Mouse (Mus musculus) intestine, embryonic 16.5 days (tissue): Measurements from ENCODE around the gene Phykpl. TPM values are rescaled to one million over a fixed set of nuclear protein-coding genes. Genes with fewer than 3 reads are reported as not detected.
A peak's percentile ranks its signal among the peaks of the same experiment; 100 is the strongest.

Source experiments
- ATAC-seq: fragments of 200-750 bp; cut with Nextera tagmentation; 2 replicates; pipeline ENCODE4 v1.8.0; 2017; ENCODE audit warnings: moderate TSS enrichment, moderate library complexity
- H3K27ac ChIP-seq: fragments of 300-500 bp; sonication (generic); 2 replicates; pipeline ENCODE4 v1.5.1; 2014; ENCODE audit warnings: mild to moderate bottlenecking, low read length
- H3K27me3 ChIP-seq: fragments of 300-500 bp; sonication (generic); replicated peaks from 2 replicates; pipeline ENCODE4 v1.6.1; 2014; ENCODE audit warnings: low read length, control low read depth, mixed read lengths; ENCODE audit not compliant: control insufficient read depth, insufficient read depth
- H3K36me3 ChIP-seq: fragments of 300-500 bp; sonication (generic); 2 replicates; pipeline ENCODE4 v1.6.1; 2014; ENCODE audit warnings: low read length, control low read depth; ENCODE audit not compliant: control insufficient read depth, insufficient read depth
- H3K4me1 ChIP-seq: fragments of 300-500 bp; sonication (generic); 2 replicates; pipeline ENCODE4 v1.6.1; 2014; ENCODE audit warnings: low read length, control low read depth, mixed read lengths; ENCODE audit not compliant: control insufficient read depth, insufficient read depth
- H3K4me2 ChIP-seq: fragments of 300-500 bp; sonication (generic); 2 replicates; pipeline ENCODE4 v1.6.1; 2014; ENCODE audit warnings: low read depth, low read length, control low read depth
- H3K4me3 ChIP-seq: fragments of 300-500 bp; sonication (generic); 2 replicates; pipeline ENCODE4 v1.5.1; 2014; ENCODE audit warnings: mild to moderate bottlenecking, low read length
- H3K9ac ChIP-seq: fragments of 300-500 bp; sonication (generic); 2 replicates; pipeline ENCODE4 v1.6.1; 2014; ENCODE audit warnings: low read depth, low read length
- H3K9me3 ChIP-seq: fragments of 300-500 bp; sonication (generic); 2 replicates; pipeline ENCODE4 v1.6.1; 2016; ENCODE audit warnings: low read length, control low read depth; ENCODE audit not compliant: control insufficient read depth
- WGBS: fragments of 180-500 bp; shearing (Covaris S2); extraction: QIAGEN DNeasy Blood & Tissue Kit; methylation state at CpG from one replicate; pipeline ENCODE4 v1.1.7; 2014; 5-methylcytosine and 5-hydroxymethylcytosine counted together
- polyA plus RNA-seq: library from polyadenylated mRNA; unstranded; fragments of >200 nt; fragmentation: Nextera tagmentation; extraction: Ambion mirVana; gene quantifications from 2 replicates; pipeline ENCODE4 v1.2.1, GENCODE M21; 2015

Phykpl gene
- polyA plus RNA-seq, 1 experiment from 2014 or later = 20.9 TPM

- Histone ChIP-seq H3K27ac (no peak overlapping the region), H3K9me3 (no peaks in the 10 kb centered on the region), H3K9ac (0 out of 2 replicates have a peak overlapping the region, but pooled peaks have one; percentile 6), H3K27me3 (no peaks in the 10 kb centered on the region), H3K4me1 (peaks cover 29% of the 10 kb centered on the region), H3K4me2 (no peak overlapping the region), H3K36me3 (peaks cover 11% of the 10 kb centered on the region; the same call in 1 of the 2 replicates), H3K4me3 (no peak overlapping the region)
- no peak for ATAC-seq
- WGBS = 21% methylated on average over 8 of the region's 8 CpGs
These were observed 1.8 kb upstream of the Phykpl start for GRCm38 (mm10) chr11:51582713-51583112.

DNA sequence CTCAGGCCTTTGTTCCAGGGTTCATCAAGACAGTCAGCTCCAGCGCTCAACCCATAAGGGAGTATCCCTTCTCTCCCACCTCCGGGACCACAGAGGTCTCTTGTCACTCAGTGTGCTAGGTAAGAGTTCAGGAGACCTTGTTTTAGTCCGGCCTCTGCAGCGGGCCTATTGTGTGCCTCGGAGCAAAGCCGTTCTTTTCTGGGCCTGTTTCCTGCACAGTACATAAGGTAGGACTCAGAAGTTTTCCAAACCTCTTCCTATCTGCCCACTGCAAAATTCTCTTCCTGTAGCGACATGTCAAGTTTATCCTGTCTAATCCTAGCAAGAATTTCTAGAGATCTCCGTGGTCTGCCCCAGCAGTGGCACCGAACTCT is 513 bp upstream of the Phykpl start:
- ATAC-seq = peak; percentile 32
- 11% methylated on average over 9 of the region's 9 CpGs for WGBS
- no peaks in the 10 kb centered on the region for H3K27me3 ChIP-seq

DNA sequence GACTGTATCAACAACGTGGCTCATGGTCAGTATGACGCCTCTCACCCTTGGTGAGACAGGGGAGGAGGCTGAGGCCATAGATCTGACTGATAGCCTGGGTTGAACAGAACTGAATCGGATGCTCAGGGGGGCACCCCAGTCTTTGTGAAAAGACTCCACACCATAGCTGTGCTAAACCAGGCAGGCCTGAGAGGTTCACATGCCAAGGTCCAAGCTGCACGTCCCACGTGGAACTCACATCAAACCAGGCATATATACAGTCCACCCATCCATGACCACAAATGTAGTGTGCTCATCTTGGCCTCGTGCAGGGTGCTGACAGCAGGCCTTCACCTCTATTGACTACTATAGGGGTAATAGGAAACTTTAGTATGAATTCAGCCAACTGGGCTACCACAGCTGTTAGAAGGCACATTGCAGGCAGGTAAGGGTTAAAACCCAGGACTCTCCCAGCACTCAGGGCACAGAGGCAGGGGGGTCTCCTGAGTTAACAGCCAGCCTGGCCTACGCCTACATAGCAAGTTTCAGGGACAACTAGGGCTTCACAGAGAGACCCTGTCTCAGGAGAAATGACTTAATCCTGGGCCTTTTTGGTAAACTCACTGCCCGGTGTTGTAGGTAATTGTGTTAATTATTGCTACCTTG is 1.2 kb downstream of the Phykpl start:
- 52% methylated on average over 8 of the region's 8 CpGs for WGBS
- Histone ChIP-seq H3K4me3 (peak overlapping the region; percentile 82), H3K4me2 (peak overlapping the region; percentile 83), H3K9ac (peak overlapping the region; percentile 92), H3K9me3 (no peaks in the 10 kb centered on the region), H3K27ac (peak overlapping the region; percentile 90; the same call in 1 of the 2 replicates), H3K4me1 (peaks cover 29% of the 10 kb centered on the region), H3K36me3 (peaks cover 18% of the 10 kb centered on the region; the same call in 1 of the 2 replicates), H3K27me3 (no peaks in the 10 kb centered on the region)
- peak; percentile 6; the same call in 1 of the 2 replicates for ATAC-seq

More for the DNA sequence above, 513 bp upstream of the Phykpl start:
- Histone ChIP-seq H3K36me3 (peaks cover 18% of the 10 kb centered on the region; the same call in 1 of the 2 replicates), H3K27ac (peak overlapping the region; percentile 96), H3K9ac (peak overlapping the region; percentile 76), H3K4me2 (peak overlapping the region; percentile 83), H3K4me3 (peak overlapping the region; percentile 82), H3K4me1 (peaks cover 29% of the 10 kb centered on the region), H3K9me3 (no peaks in the 10 kb centered on the region)

DNA sequence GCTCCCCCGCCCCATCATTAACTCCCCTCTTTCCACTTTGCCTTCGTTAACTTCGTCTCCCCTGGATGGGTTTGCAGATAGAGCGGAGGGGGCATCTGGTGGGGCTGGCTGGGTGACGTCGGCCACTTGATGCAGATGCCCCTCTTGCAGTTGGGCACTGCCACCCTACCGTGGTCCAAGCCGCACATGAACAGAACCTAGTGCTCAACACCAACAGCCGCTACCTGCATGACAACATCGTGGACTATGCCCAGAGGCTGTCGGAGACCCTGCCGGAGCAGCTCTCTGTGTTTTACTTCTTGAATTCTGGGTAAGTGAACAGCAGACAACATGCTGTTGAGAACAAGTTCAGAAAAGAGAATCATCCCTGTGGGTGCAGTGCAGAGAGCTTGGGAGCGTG is 1.9 kb downstream of the Phykpl start:
- no peak overlapping the region for H3K4me3 ChIP-seq
- 91% methylated on average over 13 of the region's 13 CpGs for WGBS
- peak overlapping the region; percentile 83; the same call in 1 of the 2 replicates for H3K4me2 ChIP-seq
- H3K4me1 ChIP-seq = peaks cover 32% of the 10 kb centered on the region
- H3K27me3 ChIP-seq = no peaks in the 10 kb centered on the region
- no peak overlapping the region; the same call in 1 of the 2 replicates for H3K9ac ChIP-seq
- H3K27ac ChIP-seq = no peak overlapping the region
- no peak for ATAC-seq
- peaks cover 18% of the 10 kb centered on the region; the same call in 1 of the 2 replicates for H3K36me3 ChIP-seq
- no peaks in the 10 kb centered on the region for H3K9me3 ChIP-seq

- H3K9ac ChIP-seq = no peak overlapping the region
- no peaks in the 10 kb centered on the region for H3K9me3 ChIP-seq
- no peak overlapping the region for H3K4me2 ChIP-seq
- no peak overlapping the region for H3K27ac ChIP-seq
- H3K4me1 ChIP-seq = peaks cover 32% of the 10 kb centered on the region
- peaks cover 18% of the 10 kb centered on the region; the same call in 1 of the 2 replicates for H3K36me3 ChIP-seq
- WGBS = 90% methylated on average over 1 of the region's 1 CpGs
- no peak for ATAC-seq
- no peaks in the 10 kb centered on the region for H3K27me3 ChIP-seq
- H3K4me3 ChIP-seq = no peak overlapping the region
These were observed 2.5 kb downstream of the Phykpl start for GRCm38 (mm10) chr11:51587059-51587458.

DNA sequence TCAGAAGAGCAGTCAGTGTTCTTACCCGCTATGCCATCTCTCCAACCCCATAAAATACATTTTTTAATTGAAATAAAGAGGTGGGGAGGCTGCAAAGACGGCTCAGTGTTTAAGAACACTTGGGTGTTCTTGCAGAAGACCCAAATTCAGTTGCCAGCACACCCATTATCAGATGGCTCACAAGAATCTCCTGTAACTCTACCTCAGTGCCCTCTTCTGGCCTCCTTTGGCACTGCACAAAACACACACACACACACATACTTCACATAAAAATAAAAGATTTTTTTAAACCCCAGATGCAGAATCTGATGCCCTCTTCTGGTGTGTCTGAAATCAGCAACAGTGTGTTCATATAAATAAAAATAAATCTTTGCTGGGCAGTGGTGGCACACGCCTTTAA is 4.3 kb downstream of the Phykpl start:
- Histone ChIP-seq H3K9ac (no peak overlapping the region), H3K27ac (no peak overlapping the region), H3K4me2 (no peak overlapping the region), H3K27me3 (no peaks in the 10 kb centered on the region), H3K36me3 (peaks cover 26% of the 10 kb centered on the region), H3K9me3 (no peaks in the 10 kb centered on the region), H3K4me1 (peaks cover 23% of the 10 kb centered on the region), H3K4me3 (no peak overlapping the region)
- ATAC-seq = no peak
- WGBS = 97% methylated on average over 3 of the region's 3 CpGs

DNA sequence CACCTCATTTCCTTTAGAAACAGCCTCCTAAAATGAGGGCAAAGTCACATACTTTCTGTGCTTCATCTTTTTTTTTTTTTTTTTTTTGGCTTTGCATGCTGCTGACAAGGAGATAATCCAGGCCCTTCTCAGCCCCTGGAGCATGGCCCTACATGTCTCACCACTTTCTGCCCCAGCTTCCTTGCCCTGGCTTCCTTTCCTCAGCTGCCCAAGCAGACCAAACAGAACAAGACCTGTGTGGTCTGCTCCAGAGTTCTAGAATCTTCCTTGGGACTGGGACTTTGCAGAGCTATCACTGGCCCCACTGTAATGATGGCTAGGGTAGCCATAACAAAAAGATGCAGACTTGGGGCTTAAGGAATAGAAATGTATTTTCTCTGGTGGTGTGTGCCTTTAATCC is 5.4 kb downstream of the Phykpl start:
- no peak overlapping the region for H3K9ac ChIP-seq
- H3K4me2 ChIP-seq = no peak overlapping the region

GRCm38 (mm10) chr11:51591168-51591567 is 6.6 kb downstream of the Phykpl start:
- Histone ChIP-seq H3K9ac (no peak overlapping the region), H3K4me2 (no peak overlapping the region), H3K36me3 (peaks cover 29% of the 10 kb centered on the region), H3K4me1 (peaks cover 8% of the 10 kb centered on the region), H3K4me3 (no peak overlapping the region), H3K27me3 (no peaks in the 10 kb centered on the region), H3K9me3 (no peaks in the 10 kb centered on the region), H3K27ac (no peak overlapping the region)
- 38% methylated on average over 7 of the region's 7 CpGs for WGBS
- ATAC-seq = no peak

More for the DNA sequence above, 5.4 kb downstream of the Phykpl start:
- ATAC-seq = no peak
- H3K4me3 ChIP-seq = no peak overlapping the region
- H3K9me3 ChIP-seq = no peaks in the 10 kb centered on the region
- H3K27me3 ChIP-seq = no peaks in the 10 kb centered on the region
- H3K36me3 ChIP-seq = peaks cover 29% of the 10 kb centered on the region
- no peak overlapping the region for H3K27ac ChIP-seq
- peaks cover 19% of the 10 kb centered on the region for H3K4me1 ChIP-seq

GRCm38 (mm10) chr11:51591915-51592314 is 7.4 kb downstream of the Phykpl start:
- peaks cover 24% of the 10 kb centered on the region for H3K36me3 ChIP-seq
- no peak overlapping the region for H3K27ac ChIP-seq
- 87% methylated on average over 7 of the region's 7 CpGs for WGBS
- H3K9me3 ChIP-seq = no peaks in the 10 kb centered on the region
- H3K27me3 ChIP-seq = no peaks in the 10 kb centered on the region
- no peak overlapping the region for H3K9ac ChIP-seq
- no peak overlapping the region for H3K4me3 ChIP-seq
- no peak for ATAC-seq
- H3K4me1 ChIP-seq = 0 out of 2 replicates have a peak, but pooled peaks cover 3% of the 10 kb centered on the region
- H3K4me2 ChIP-seq = no peak overlapping the region
